Mouse (Mus musculus) kidney, postnatal 25 days (tissue): ENCODE measurements around the gene Pced1a.
A peak's percentile ranks its signal among the peaks of the same experiment; 100 is the strongest.

Source experiments
- DNase-seq, 2 experiments: peaks; one replicate each; pipeline ENCODE4 v3.0.0; 2021; ENCODE audit warnings: mixed read lengths in 2 of 2

The Pced1a gene

GRCm38 (mm10) chr2:130433152-130433551 is 8.7 kb upstream of the Pced1a start:
- DNase-seq = peak in 1 of 2 experiments; percentile 72

GRCm38 (mm10) chr2:130432157-130432556 is 7.7 kb upstream of the Pced1a start:
- no peak for DNase-seq

GRCm38 (mm10) chr2:130430484-130430883 is 6.0 kb upstream of the Pced1a start:
- DNase-seq = no peak

GRCm38 (mm10) chr2:130429851-130430250 is 5.3 kb upstream of the Pced1a start:
- DNase-seq = no peak

GRCm38 (mm10) chr2:130425112-130425511 is 611 bp upstream of the Pced1a start:
- DNase-seq = no peak

- DNase-seq = peak; percentile 77 to 88
Measured at GRCm38 (mm10) chr2:130423397-130424125, 940 bp downstream of the Pced1a start.

GRCm38 (mm10) chr2:130421781-130422620 is 2.5 kb downstream of the Pced1a start:
- peak in 1 of 2 experiments; percentile 48 for DNase-seq

GRCm38 (mm10) chr2:130414094-130414856 is 10.2 kb downstream of the Pced1a start:
- DNase-seq = peak in 1 of 2 experiments; percentile 31

GRCm38 (mm10) chr2:130412775-130413174 is 11.7 kb downstream of the Pced1a start:
- no peak for DNase-seq

GRCm38 (mm10) chr2:130411558-130412495 is 12.7 kb downstream of the Pced1a start:
- peak; percentile 83 to 93 for DNase-seq

- no peak for DNase-seq
Measured at GRCm38 (mm10) chr2:130408194-130408593, 16.3 kb downstream of the Pced1a start.

- DNase-seq = no peak
Measured at GRCm38 (mm10) chr2:130406178-130406577, 18.3 kb downstream of the Pced1a start, which contains the start of gene Tmem239. Tmem239 (plus strand) TSS chr2:130406478.

- no peak for DNase-seq
Measured at GRCm38 (mm10) chr2:130404939-130405338, 19.6 kb downstream of the Pced1a start, which contains the start of the genes Gm28372 and 1700020A23Rik. Gm28372 (plus strand) TSS chr2:130405239. 1700020A23Rik (plus strand) TSS chr2:130405259.

GRCm38 (mm10) chr2:130401891-130402290 is 22.6 kb downstream of the Pced1a start:
- no peak for DNase-seq

- no peak for DNase-seq
Measured at GRCm38 (mm10) chr2:130400046-130400445, 24.5 kb downstream of the Pced1a start.

GRCm38 (mm10) chr2:130398091-130398490 is 26.4 kb downstream of the Pced1a start:
- DNase-seq = no peak

- peak; percentile 24 to 53 for DNase-seq
Measured at GRCm38 (mm10) chr2:130397186-130397985, 27.1 kb downstream of the Pced1a start, which contains the start of gene Cpxm1. Cpxm1 (minus strand) TSS chr2:130397574.

- DNase-seq = no peak
Measured at GRCm38 (mm10) chr2:130395696-130396095, 28.8 kb downstream of the Pced1a start.

- no peak for DNase-seq
Measured at GRCm38 (mm10) chr2:130392836-130393235, 31.7 kb downstream of the Pced1a start.

- DNase-seq = no peak
Measured at GRCm38 (mm10) chr2:130390993-130391625, 33.4 kb downstream of the Pced1a start.
